Mouse (Mus musculus): ENCODE data around the gene Cadps2. TPM values are rescaled to one million over a fixed set of nuclear protein-coding genes. Genes with fewer than 3 reads are reported as not detected.

Cadps2 gene
- polyA plus RNA-seq, 1 experiment from 2014 or later, result 0.18 TPM

DNA sequence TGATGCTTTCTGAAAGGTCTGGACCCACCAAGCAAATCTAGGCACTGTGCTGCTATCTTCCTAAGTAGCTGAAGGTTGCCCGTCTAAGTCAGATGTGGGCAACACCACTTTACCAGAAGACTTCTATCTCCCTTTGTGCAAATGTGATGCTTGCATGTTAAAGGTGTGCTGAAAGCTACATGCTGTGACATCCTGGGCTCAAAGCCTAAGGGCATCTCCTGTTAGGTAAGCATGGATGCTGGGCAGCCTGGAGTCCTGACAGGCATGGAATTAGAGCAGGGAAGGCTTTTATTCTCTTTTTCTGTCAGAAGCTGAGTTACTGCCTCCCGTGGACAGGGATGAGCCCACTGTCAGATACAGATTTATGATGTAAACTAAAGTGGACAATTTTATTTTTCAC, 348.8 kb downstream of the Cadps2 start:
- Histone ChIP-seq H3K27me3 (ENCODE audit: insufficient read depth, low read length) (no peaks in the 10 kb centered on the region), H3K4me2 (ENCODE audit: low read depth, low read length) (no peak overlapping the region), H3K27ac (ENCODE audit: low read depth) (no peak overlapping the region), H3K4me3 (ENCODE audit: low read depth, low read length) (no peak overlapping the region), H3K9ac (replicated peaks) (no peak overlapping the region), H3K4me1 (ENCODE audit: insufficient read depth) (no peaks in the 10 kb centered on the region), H3K9me3 (ENCODE audit: low read length) (no peaks in the 10 kb centered on the region), H3K36me3 (replicated peaks; ENCODE audit: insufficient read depth, low read length) (no peaks in the 10 kb centered on the region)
- WGBS (ENCODE audit: insufficient replicate concordance), result 71% methylated on average over 2 of the region's 2 CpGs
- TF ChIP-seq CTCF (IDR thresholded peaks at IDR 0.05; ENCODE audit: low read depth) (no peak), EP300 (IDR thresholded peaks at IDR 0.05; ENCODE audit: low read depth) (no peak)
- ATAC-seq (no peak), DNase-seq (no peak)

DNA sequence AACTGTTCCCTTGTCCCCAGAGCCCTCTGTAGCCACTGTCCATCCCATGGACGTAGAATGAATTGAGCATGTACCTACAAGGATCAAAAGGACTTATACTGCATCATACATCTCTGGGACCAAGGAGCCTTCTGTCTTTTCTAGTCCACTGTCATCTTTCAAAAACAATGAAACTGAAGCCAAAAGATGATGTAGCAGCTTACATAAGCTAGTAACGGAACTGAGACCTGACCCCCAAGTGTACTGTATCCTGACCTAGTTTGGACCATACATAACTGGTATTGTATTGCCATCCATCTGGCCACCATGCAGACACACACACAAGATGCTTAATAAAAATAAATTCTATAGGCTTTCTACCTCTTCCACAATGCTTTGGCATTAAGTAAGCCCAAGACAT, 350.2 kb downstream of the Cadps2 start:
- H3K27me3 ChIP-seq (ENCODE audit: insufficient read depth, low read length), result no peaks in the 10 kb centered on the region
- H3K4me2 ChIP-seq (ENCODE audit: low read depth, low read length), result no peak overlapping the region
- 77% methylated on average over 2 of the region's 2 CpGs for WGBS (ENCODE audit: insufficient replicate concordance)
- H3K4me1 ChIP-seq (ENCODE audit: insufficient read depth), result no peaks in the 10 kb centered on the region
- H3K9ac ChIP-seq (replicated peaks), result no peak overlapping the region
- H3K36me3 ChIP-seq (replicated peaks; ENCODE audit: insufficient read depth, low read length), result no peaks in the 10 kb centered on the region
- no peak overlapping the region for H3K27ac ChIP-seq (ENCODE audit: low read depth)
- no peaks in the 10 kb centered on the region for H3K9me3 ChIP-seq (ENCODE audit: low read length)
- no peak for ATAC-seq
- H3K4me3 ChIP-seq (ENCODE audit: low read depth, low read length), result no peak overlapping the region
- TF ChIP-seq CTCF (IDR thresholded peaks at IDR 0.05; ENCODE audit: low read depth), result no peak
- no peak for DNase-seq

DNA sequence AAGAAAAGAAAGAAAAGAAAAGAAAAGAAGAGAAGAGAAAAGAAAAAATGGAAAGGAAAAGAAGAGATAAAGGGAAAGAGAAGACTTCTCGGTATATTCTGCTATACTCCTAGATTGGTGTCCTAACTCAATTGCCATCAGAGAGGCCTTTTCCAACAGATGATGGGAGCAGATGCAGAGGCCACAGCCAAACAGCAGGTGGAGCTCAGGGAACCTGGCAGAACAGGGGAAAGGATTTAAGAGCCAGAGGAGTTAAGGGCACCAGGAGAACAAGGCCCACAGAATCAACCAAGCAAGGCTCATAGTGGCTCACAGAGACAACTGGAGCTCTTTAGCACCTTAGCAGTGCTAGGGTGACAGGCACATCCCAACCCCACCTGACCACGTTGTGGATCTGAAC, 366.5 kb downstream of the Cadps2 start:
- Histone ChIP-seq H3K4me2 (ENCODE audit: low read depth, low read length) (no peak overlapping the region), H3K4me3 (ENCODE audit: low read depth, low read length) (no peak overlapping the region), H3K36me3 (replicated peaks; ENCODE audit: insufficient read depth, low read length) (no peaks in the 10 kb centered on the region), H3K9ac (replicated peaks) (no peak overlapping the region), H3K4me1 (ENCODE audit: insufficient read depth) (no peaks in the 10 kb centered on the region), H3K27me3 (ENCODE audit: insufficient read depth, low read length) (no peaks in the 10 kb centered on the region), H3K9me3 (ENCODE audit: low read length) (no peaks in the 10 kb centered on the region), H3K27ac (ENCODE audit: low read depth) (no peak overlapping the region)
- no peak for ATAC-seq
- WGBS (ENCODE audit: insufficient replicate concordance), result 61% methylated on average over 2 of the region's 2 CpGs
- no peak for TF ChIP-seq EP300 (IDR thresholded peaks at IDR 0.05; ENCODE audit: low read depth)
- TF ChIP-seq CTCF (IDR thresholded peaks at IDR 0.05; ENCODE audit: low read depth), result peak; percentile 43
- DNase-seq, result no peak

DNA sequence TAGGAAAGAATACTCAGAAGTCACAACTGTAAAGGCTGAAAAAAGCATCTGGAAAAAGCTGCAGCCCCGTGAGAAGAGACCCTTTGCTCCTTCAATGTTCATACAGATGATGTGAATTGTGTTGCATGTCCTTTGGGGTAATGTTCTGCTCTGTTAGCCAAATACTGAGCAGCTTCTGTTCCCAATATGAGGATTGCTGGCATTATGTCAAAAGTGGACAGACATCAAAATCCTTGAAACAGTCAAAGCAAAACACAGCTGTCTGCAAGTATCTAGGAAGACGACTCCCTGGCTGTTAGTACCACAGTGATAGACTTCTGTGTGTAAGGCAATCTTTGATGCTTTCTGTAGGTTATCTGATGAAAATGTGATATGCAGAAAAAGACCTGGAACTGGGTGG, 367.4 kb downstream of the Cadps2 start:
- H3K9me3 ChIP-seq (ENCODE audit: low read length), result no peaks in the 10 kb centered on the region
- ATAC-seq (no peak), DNase-seq (no peak)
- no peak overlapping the region for H3K4me2 ChIP-seq (ENCODE audit: low read depth, low read length)
- 65% methylated on average over 2 of the region's 2 CpGs for WGBS (ENCODE audit: insufficient replicate concordance)
- H3K27me3 ChIP-seq (ENCODE audit: insufficient read depth, low read length), result no peaks in the 10 kb centered on the region
- no peak overlapping the region for H3K4me3 ChIP-seq (ENCODE audit: low read depth, low read length)
- TF ChIP-seq CTCF (IDR thresholded peaks at IDR 0.05; ENCODE audit: low read depth) (no peak), EP300 (IDR thresholded peaks at IDR 0.05; ENCODE audit: low read depth) (no peak)
- H3K36me3 ChIP-seq (replicated peaks; ENCODE audit: insufficient read depth, low read length), result no peaks in the 10 kb centered on the region
- H3K27ac ChIP-seq (ENCODE audit: low read depth), result no peak overlapping the region
- H3K9ac ChIP-seq (replicated peaks), result no peak overlapping the region
- no peaks in the 10 kb centered on the region for H3K4me1 ChIP-seq (ENCODE audit: insufficient read depth)

DNA sequence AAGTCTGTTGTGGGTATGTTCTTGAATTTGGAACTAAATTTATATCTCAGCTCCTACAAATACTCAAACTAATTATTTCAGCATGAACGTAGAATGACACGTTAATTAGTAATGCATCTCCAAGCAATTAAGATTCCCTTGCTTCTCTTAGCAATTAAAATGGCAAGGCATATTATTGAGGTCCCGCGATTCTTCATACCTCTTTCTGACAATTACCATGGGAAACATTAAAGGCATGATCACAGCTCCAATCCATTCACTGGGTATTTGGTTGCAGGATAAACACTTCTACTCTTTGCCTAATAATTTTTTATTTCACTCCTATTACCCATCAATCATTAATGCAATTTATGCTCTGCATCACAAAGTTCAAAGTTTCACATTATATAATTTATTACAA, 371.3 kb downstream of the Cadps2 start:
- TF ChIP-seq CTCF (IDR thresholded peaks at IDR 0.05; ENCODE audit: low read depth), result no peak
- no peak for TF ChIP-seq EP300 (IDR thresholded peaks at IDR 0.05; ENCODE audit: low read depth)

DNA sequence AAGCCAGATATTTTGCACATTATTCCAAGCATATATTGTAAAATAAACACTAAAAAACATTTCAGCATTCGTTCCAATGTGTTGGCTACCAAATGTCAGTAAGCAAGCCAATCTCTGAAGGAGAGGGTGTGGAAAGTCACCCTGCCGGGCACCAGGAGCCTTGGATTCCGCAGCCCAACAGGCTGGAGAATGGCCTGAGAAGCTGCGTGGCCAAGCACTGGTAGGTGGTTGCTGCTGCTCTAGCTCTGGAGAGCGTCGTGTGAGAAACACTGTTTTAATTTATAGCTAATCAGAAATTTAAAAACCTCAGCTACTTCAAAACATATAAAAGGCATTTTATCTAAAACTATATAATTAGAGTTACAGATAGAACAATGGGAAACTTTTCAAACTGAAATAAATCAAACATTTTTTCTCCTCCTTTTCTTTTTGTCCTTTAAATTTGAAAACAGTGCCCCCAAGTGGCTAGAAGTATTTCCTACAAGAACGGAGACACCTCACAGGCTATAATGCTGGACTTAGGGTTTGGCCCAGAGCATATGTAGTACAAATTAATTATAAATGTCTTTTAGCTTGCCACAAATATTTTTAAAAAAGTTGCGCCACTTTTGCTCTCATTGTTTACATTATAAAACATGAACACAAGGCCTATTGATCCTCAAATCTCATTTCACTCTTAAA, 376.5 kb downstream of the Cadps2 start:
- ATAC-seq, result no peak
- Histone ChIP-seq H3K27me3 (ENCODE audit: insufficient read depth, low read length) (no peaks in the 10 kb centered on the region), H3K4me1 (ENCODE audit: insufficient read depth) (no peaks in the 10 kb centered on the region), H3K9ac (replicated peaks) (no peak overlapping the region), H3K4me2 (ENCODE audit: low read depth, low read length) (no peak overlapping the region), H3K27ac (ENCODE audit: low read depth) (no peak overlapping the region), H3K4me3 (ENCODE audit: low read depth, low read length) (no peak overlapping the region), H3K36me3 (replicated peaks; ENCODE audit: insufficient read depth, low read length) (no peaks in the 10 kb centered on the region), H3K9me3 (ENCODE audit: low read length) (no peaks in the 10 kb centered on the region)
- 31% methylated on average over 8 of the region's 8 CpGs for WGBS (ENCODE audit: insufficient replicate concordance)
- DNase-seq, result no peak
- TF ChIP-seq EP300 (IDR thresholded peaks at IDR 0.05; ENCODE audit: low read depth) (no peak), CTCF (IDR thresholded peaks at IDR 0.05; ENCODE audit: low read depth) (peak; percentile 48)

More for the DNA sequence above, 371.3 kb downstream of the Cadps2 start:
- Histone ChIP-seq H3K27me3 (ENCODE audit: insufficient read depth, low read length) (no peaks in the 10 kb centered on the region), H3K9ac (replicated peaks) (no peak overlapping the region), H3K9me3 (ENCODE audit: low read length) (no peaks in the 10 kb centered on the region), H3K27ac (ENCODE audit: low read depth) (no peak overlapping the region), H3K4me2 (ENCODE audit: low read depth, low read length) (no peak overlapping the region), H3K4me1 (ENCODE audit: insufficient read depth) (no peaks in the 10 kb centered on the region), H3K4me3 (ENCODE audit: low read depth, low read length) (no peak overlapping the region), H3K36me3 (replicated peaks; ENCODE audit: insufficient read depth, low read length) (no peaks in the 10 kb centered on the region)
- DNase-seq (no peak), ATAC-seq (no peak)
- 76% methylated on average over 4 of the region's 4 CpGs for WGBS (ENCODE audit: insufficient replicate concordance)

DNA sequence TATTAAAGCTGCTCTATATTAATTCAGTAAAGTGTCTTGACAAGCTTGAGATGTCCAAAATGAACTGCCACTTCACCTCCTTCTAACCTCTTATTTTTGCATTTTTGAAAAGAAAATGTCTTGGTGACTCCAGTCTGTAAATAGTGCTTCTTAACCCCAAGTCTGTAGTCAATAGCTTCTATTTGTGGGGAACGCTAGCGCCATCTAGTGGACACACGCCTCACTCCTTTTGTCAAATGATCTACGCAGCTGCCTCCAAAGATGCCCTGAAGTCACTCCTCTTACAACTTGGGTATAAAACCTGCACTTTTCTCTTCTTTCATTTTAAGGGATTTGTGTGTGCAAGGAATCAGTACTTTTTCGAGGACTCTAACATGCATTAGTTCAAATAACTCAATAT, 381.5 kb downstream of the Cadps2 start:
- no peak overlapping the region for H3K27ac ChIP-seq (ENCODE audit: low read depth)
- H3K4me3 ChIP-seq (ENCODE audit: low read depth, low read length), result no peak overlapping the region
- no peak overlapping the region for H3K9ac ChIP-seq (replicated peaks)
- H3K4me1 ChIP-seq (ENCODE audit: insufficient read depth), result no peaks in the 10 kb centered on the region
- TF ChIP-seq EP300 (IDR thresholded peaks at IDR 0.05; ENCODE audit: low read depth) (no peak), CTCF (IDR thresholded peaks at IDR 0.05; ENCODE audit: low read depth) (peak; percentile 86)
- no peaks in the 10 kb centered on the region for H3K27me3 ChIP-seq (ENCODE audit: insufficient read depth, low read length)
- H3K9me3 ChIP-seq (ENCODE audit: low read length), result no peaks in the 10 kb centered on the region
- H3K36me3 ChIP-seq (replicated peaks; ENCODE audit: insufficient read depth, low read length), result no peaks in the 10 kb centered on the region
- DNase-seq (peak; percentile 70), ATAC-seq (no peak)
- H3K4me2 ChIP-seq (ENCODE audit: low read depth, low read length), result no peak overlapping the region
- WGBS (ENCODE audit: insufficient replicate concordance), result 6% methylated on average over 5 of the region's 5 CpGs
